Mouse (Mus musculus) lung, adult 2 months (tissue): ENCODE results near the gene Cap2.

Source experiments
- CTCF ChIP-seq: fragments of 200-500 bp; IDR thresholded peaks from 2 replicates; pipeline ENCODE4 v1.5.1; 2011; ENCODE audit warnings: mild to moderate bottlenecking, low read length, control low read depth; ENCODE audit not compliant: insufficient read depth
- POLR2A ChIP-seq: fragments of 200-500 bp; IDR thresholded peaks from 2 replicates; pipeline ENCODE4 v1.6.1; 2011; ENCODE audit warnings: low read depth, mild to moderate bottlenecking, control low read depth, low read length, borderline replicate concordance; ENCODE audit errors: extremely low read depth

- TF ChIP-seq CTCF = no peak
- TF ChIP-seq POLR2A = no peak
Observed at GRCm38 (mm10) chr13:46633320-46634132, 131.9 kb downstream of the Cap2 start.
